Comparison of ENCODE assay signal across 10 mouse cellular contexts in the genomic region with DNA sequence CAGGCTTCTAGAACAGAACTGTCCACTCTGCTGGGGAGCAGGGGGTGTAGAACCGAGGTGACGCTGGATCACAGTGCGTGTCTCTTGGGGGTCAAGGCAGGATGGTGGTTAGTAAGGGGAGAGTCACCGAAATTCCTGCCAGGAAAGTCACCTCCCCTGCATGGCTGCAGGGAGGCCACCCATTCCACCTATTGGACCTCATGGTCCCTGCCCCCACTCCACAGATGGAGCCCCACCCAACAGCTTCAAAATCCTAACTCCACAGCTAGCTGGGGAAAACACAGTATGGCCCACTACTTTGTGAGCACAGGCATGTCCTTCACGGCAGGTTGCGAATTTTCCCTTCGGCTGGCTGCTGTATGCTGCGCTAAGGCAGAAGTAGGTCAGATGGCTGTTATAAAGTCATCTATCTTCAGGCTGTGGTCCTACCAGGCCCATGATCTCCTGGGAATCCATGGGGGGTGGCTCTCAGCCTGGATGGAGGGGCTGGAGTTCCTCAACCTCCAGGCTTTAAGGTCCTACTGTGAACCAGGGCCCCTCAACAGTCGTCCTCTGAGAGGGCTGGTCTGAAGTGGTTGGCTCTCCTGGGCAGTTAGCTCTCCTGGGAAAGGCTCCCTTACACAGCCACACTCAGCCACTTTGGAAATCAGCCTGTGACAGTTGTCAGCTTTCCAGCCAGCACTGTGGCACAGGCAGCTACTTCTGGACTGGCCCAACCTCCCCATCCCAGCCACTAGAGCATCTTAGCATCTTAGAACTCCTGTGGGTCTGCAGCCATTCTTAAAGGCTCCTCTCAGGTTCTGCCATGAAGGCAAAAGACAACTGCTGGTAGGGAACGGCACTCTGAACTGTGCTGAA.
DNase-seq lines count a peak whose midpoint lies in the region; ATAC-seq and TF ChIP-seq lines count a peak whose summit lies in the region.
"Had no signal": no experiment of that assay in that cellular context is flagged by ENCODE, and none has a peak within 500 bp of the region (broad histone marks: within the 10 kb centered on the region; RNA-seq: fewer than 3 reads in every experiment).

No protein-coding gene starts in this region.

- H3K27ac ChIP-seq in lung, postnatal 0 days (ENCODE audit: low read length) = peak overlapping the region; percentile 71
- H3K27ac ChIP-seq: stomach, embryonic 15.5 days had no signal

- H3K4me1 ChIP-seq in lung, postnatal 0 days (ENCODE audit: insufficient read depth, low read depth, low read length) = peaks cover 20% of the 10 kb centered on the region; the same call in 1 of the 2 replicates
- H3K4me1 ChIP-seq in lung, adult 2 months (ENCODE audit: control insufficient read depth, insufficient read depth, low read length) = peaks cover 55% of the 10 kb centered on the region

- TF ChIP-seq EP300 in lung, postnatal 0 days (IDR thresholded peaks at IDR 0.05) = no peak

- 77% methylated on average over 10 of the region's 10 CpGs for WGBS in lung, postnatal 0 days
- 74% methylated on average over 10 of the region's 10 CpGs for WGBS in lung, adult 2 months

- no peak overlapping the region for H3K9ac ChIP-seq in lung, postnatal 0 days (replicated peaks; ENCODE audit: low read depth)
- H3K9ac ChIP-seq: stomach, embryonic 15.5 days had no signal

- no peaks in the 10 kb centered on the region for H3K36me3 ChIP-seq in lung, postnatal 0 days (ENCODE audit: insufficient read depth, low read length)
- H3K36me3 ChIP-seq: stomach, embryonic 15.5 days had no signal

- peak; percentile 59 for DNase-seq in adrenal gland, postnatal 10 days
- DNase-seq in adrenal gland, postnatal 25 days = no peak
- no peak for DNase-seq in lung, postnatal 0 days (ENCODE audit: low spot score)
- DNase-seq in lung, adult 2 months = no peak
- peak; percentile 49 to 60 for DNase-seq in heart, adult 9 months (ENCODE audit: low spot score in 2 of 2)
- peak; percentile 61 for DNase-seq in skeletal muscle tissue, adult 2 months (ENCODE audit: low read depth, low spot score)
- DNase-seq in kidney, adult 9 months = no peak
- no peak for DNase-seq in retina, postnatal 1 day

- no peaks in the 10 kb centered on the region for H3K9me3 ChIP-seq in lung, postnatal 0 days (ENCODE audit: low read length)
- H3K9me3 ChIP-seq: stomach, embryonic 15.5 days had no signal

- H3K27me3 ChIP-seq in lung, postnatal 0 days (replicated peaks; ENCODE audit: insufficient read depth, low read length) = no peaks in the 10 kb centered on the region
- H3K27me3 ChIP-seq: stomach, embryonic 15.5 days had no signal

- no peak overlapping the region for H3K4me3 ChIP-seq in lung, postnatal 0 days (ENCODE audit: low read depth, low read length)
- no peak overlapping the region for H3K4me3 ChIP-seq in lung, adult 2 months (replicated peaks; ENCODE audit: extremely low read depth, low read depth, low read length)
- H3K4me3 ChIP-seq: stomach, embryonic 15.5 days had no signal

- ATAC-seq in lung, postnatal 0 days = no peak
- ATAC-seq: hindbrain, embryonic 16.5 days had no signal

- no peak overlapping the region for H3K4me2 ChIP-seq in lung, postnatal 0 days (replicated peaks; ENCODE audit: low read depth, low read length)
- H3K4me2 ChIP-seq: stomach, embryonic 15.5 days had no signal

- no peak for TF ChIP-seq POLR2A in lung, adult 2 months (IDR thresholded peaks at IDR 0.05; ENCODE audit: borderline replicate concordance, extremely low read depth, low read depth, low read length)

- no peak for TF ChIP-seq CTCF in lung, postnatal 0 days (IDR thresholded peaks at IDR 0.05)
- TF ChIP-seq CTCF in lung, adult 2 months (IDR thresholded peaks at IDR 0.05; ENCODE audit: insufficient read depth, low read length) = no peak

Comparison
In these comparisons a context has a peak if more than half of its experiments do, and no peak if none do; other contexts are left out.
1. DNase-seq: peak in adrenal gland, postnatal 10 days (single experiment), heart, adult 9 months (2 of 2) and skeletal muscle tissue, adult 2 months (single experiment); none in adrenal gland, postnatal 25 days (single experiment), lung, postnatal 0 days (single experiment), lung, adult 2 months (single experiment), kidney, adult 9 months (single experiment) and retina, postnatal 1 day (single experiment).